Mouse (Mus musculus) cerebellum, adult 2 months (tissue): ENCODE measurements around the gene Fam129a.

Experiments used
- CTCF ChIP-seq: fragments of 200-500 bp; IDR thresholded peaks from 2 replicates; pipeline ENCODE4 v1.5.1; 2011; ENCODE audit warnings: low read depth, mild to moderate bottlenecking, control low read depth, low read length, moderate library complexity, borderline replicate concordance; ENCODE audit not compliant: insufficient read depth
- POLR2A ChIP-seq: fragments of 200-500 bp; IDR thresholded peaks from 2 replicates; pipeline ENCODE4 v1.6.1; 2011; ENCODE audit warnings: low read length, control low read depth, borderline replicate concordance; ENCODE audit not compliant: insufficient read depth

DNA sequence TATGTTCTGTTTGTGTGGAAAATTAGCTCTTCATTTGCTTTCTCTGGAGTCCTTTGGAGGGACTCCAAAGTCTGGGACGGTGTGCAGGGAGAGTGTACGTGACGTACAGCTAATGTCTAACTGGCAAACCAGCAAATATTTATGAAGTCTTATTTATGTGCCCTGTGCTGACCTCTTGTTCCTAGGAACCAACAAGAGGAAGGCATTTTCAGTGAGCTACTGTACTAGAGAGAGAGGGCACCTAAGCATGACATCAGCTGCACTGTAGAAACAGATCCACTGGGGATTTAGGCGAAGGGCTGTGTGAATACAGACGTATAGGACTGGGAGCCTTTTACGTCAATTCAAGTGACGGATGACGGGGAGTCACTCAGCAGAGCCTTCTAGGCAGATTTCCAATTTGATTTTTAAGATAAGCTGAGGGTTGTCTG, 48.3 kb downstream of the Fam129a start:
- no peak for TF ChIP-seq CTCF
- no peak for TF ChIP-seq POLR2A
